Mouse (Mus musculus): ENCODE results near the gene Elmsan1.
A peak's percentile ranks its signal among the peaks of the same experiment; 100 is the strongest.

- no peak for TF ChIP-seq CTCF (IDR thresholded peaks at IDR 0.05; ENCODE audit: low read depth, low read length)
- peak; percentile 84 for TF ChIP-seq POLR2A (IDR thresholded peaks at IDR 0.05; ENCODE audit: insufficient read depth, low read length)
Observed at GRCm38 (mm10) chr12:84193642-84194399, 24.9 kb downstream of the Elmsan1 start.

Measured in ES-Bruce4 (cell line).